Mouse (Mus musculus) embryo, embryonic 10.5 days (tissue): ENCODE data around the gene BC051142.

Experiments
- DNase-seq: peaks from one replicate; pipeline ENCODE4 v3.0.0-alpha.2; 2015; ENCODE audit warnings: low spot score

BC051142 gene

GRCm38 (mm10) chr17:34398711-34399393 is at the start of gene BC051142:
Gene BC051142, plus strand, starts transcription at chr17:34398820.
- peak; percentile 93 for DNase-seq

- peak; percentile 88 for DNase-seq
Measured at GRCm38 (mm10) chr17:34349429-34349828, 49.2 kb upstream of the BC051142 start.

- no peak for DNase-seq
Measured at GRCm38 (mm10) chr17:34354539-34354938, 44.1 kb upstream of the BC051142 start, which contains the start of gene Btnl2. Gene Btnl2, plus strand, starts transcription at chr17:34354822.

DNA sequence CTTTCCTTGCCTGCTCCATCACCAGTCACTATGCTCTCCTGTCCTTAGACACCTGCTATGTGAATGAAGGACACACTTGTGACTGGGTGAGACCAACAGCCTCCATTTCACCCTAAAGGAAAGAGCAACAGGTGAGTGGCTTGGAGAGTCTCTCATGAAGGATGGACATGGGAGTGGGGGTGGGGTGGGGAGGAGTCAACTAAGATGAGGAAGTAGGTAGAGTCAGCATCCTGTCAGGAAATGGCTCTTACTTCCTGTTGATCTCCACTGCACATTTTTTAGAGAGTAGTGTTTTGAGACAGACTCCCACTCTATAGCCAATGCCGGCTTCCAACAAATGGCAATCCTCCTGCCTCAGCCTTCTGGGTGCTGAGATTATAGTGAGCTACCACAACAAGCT is 43.7 kb upstream of the BC051142 start:
- DNase-seq, result no peak

DNA sequence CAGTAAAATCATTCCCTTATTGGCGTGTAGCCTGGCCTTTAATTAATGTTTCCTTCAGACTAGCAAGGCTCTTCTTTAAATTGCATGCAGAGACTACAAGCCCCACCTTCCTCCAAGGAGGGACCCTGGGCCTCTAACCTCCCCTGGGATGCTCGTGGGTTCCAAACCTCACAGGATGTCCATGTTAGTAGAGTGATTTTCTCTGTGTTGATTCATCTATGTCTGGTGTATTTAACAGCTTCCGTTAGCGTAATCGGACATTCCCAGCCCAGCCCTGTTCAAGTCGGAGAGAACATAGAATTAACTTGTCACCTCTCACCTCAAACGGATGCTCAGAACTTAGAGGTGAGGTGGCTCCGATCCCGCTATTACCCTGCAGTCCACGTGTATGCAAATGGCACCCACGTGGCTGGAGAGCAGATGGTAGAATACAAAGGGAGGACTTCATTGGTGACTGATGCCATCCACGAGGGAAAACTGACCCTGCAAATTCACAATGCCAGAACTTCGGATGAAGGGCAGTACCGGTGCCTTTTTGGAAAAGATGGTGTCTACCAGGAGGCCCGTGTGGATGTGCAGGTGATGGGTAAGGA is 35.6 kb upstream of the BC051142 start:
- DNase-seq, result no peak

DNA sequence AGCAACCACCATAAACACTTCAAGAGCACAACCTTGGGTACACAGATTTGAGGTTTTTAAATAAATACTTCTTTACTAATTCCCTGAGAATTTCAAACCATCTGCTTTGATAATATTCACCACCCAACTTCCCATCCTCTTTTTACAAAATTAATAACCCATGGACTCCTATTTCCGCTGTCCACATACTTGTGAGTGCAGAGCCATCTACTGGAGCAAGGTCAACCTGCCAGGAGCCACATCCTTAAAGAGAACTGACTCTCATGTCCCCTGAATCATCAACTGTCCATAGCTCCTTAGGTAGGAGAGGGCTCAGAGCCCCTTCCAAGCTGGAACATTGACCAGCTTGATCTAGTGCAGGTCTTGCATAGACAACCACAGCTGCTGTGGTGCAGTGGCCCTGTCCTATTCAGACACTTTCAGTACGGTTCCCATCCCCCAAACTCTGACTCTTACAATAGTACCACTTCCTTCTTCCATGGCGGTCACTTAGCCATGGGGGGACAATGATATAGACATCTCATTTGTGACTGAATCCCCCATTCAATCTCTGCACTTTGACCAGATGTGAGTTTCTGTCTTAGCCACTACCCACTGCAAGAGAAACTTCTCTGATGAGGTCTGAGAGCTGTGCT is 34.8 kb upstream of the BC051142 start:
- DNase-seq, result no peak

DNA sequence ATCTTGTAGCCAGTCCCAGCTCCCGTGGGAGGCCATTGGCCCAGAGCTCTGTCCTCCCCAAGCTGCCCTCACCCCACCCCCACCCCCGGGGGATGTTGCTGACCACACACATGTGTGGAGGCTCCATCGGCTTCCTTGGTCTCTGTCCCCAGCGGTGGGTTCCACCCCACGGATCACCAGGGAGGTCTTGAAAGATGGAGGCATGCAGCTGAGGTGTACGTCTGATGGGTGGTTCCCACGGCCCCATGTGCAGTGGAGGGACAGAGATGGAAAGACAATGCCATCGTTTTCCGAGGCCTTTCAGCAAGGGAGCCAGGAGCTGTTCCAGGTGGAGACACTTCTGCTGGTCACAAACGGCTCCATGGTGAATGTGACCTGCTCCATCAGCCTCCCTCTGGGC is 33.6 kb upstream of the BC051142 start:
- DNase-seq, result no peak

- no peak for DNase-seq
Measured at GRCm38 (mm10) chr17:34370563-34370962, 28.1 kb upstream of the BC051142 start.

DNA sequence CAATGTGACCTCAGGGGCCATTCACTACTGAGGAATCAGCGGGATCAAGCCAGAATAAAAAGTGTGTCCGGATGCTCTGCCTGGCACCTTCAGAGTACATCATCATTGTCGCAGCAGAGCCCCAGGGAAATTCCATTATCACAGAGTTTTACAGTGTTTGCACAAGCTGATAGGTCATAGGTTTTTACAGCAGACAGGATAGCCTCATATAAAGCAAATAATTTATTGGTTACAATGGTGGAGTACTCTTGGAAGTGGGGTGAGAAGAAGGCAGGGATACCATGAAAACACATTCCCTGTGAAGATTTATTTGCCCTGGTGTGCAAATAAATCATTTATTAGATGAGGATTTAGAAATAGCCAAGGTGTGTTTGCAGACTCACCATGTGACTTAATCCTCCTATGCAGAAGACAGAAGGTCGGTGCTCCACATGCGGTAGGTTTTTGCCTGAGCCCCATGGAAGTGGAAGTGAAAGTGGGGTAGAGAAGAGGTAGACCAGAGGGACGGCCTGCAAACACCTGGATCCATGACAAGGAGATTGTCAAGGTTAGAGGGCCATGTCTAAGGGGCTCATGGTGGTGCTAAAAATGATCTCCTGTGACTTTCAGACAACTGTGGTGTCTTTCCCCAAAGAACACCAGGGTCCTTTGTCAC is 25.4 kb upstream of the BC051142 start:
- DNase-seq, result no peak

GRCm38 (mm10) chr17:34376847-34377246 is 21.8 kb upstream of the BC051142 start, which contains the start of gene Btnl1:
Gene Btnl1, plus strand, starts transcription at chr17:34377132.
- no peak for DNase-seq

GRCm38 (mm10) chr17:34377450-34378209 is 21.0 kb upstream of the BC051142 start:
- no peak for DNase-seq

- no peak for DNase-seq
Measured at GRCm38 (mm10) chr17:34378716-34379115, 19.9 kb upstream of the BC051142 start.

DNA sequence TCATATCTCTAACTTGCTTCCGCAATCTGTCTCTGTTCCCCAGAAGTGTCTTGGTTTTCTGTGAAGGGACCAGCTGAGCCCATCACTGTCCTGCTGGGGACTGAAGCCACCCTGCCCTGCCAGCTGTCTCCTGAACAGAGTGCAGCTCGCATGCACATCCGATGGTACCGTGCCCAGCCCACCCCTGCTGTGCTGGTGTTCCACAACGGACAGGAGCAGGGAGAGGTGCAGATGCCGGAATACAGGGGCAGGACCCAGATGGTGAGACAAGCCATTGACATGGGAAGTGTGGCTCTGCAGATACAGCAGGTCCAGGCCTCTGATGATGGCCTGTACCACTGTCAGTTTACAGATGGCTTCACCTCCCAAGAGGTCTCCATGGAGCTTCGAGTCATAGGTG is 19.2 kb upstream of the BC051142 start:
- no peak for DNase-seq

DNA sequence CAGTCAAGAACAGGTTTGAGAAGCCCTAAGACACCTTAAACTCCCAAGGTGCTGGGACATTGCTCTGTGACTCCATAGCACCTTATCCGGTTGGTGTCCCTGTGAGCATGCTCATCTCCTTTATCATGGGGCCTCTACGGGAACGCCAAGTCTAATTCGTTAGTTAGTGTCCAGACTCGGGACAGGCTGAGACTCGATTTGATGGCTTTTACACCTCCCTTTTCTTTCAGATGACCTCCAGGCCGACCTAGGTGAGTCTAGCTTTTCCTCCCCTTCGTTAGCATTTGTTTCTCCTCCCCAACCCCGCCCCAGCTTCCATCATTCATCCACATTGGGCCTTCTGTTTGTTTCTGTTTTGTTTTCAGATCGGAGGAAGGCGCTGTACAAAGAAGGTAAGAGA is 16.7 kb upstream of the BC051142 start:
- DNase-seq, result no peak

DNA sequence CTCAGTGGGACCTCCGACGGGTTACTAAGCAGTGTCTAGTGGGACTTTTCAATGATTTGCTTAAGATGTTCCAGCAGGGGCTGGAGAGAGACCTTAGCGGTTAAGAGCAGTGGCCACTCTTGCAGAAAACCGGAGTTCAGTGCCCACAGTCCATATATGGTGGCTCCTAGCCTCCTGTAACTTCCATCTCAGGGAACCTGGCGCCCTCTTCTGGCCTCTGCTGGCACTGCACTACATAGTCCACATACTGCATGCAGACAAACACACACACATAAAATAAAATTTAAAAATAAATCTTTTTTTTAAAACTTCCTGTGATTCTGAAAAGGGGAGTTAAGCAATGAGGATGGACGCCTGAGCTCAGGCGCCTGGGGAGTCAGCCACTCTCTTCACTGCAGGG is 15.4 kb upstream of the BC051142 start:
- no peak for DNase-seq

- DNase-seq, result no peak
Measured at GRCm38 (mm10) chr17:34384699-34385098, 13.9 kb upstream of the BC051142 start.

DNA sequence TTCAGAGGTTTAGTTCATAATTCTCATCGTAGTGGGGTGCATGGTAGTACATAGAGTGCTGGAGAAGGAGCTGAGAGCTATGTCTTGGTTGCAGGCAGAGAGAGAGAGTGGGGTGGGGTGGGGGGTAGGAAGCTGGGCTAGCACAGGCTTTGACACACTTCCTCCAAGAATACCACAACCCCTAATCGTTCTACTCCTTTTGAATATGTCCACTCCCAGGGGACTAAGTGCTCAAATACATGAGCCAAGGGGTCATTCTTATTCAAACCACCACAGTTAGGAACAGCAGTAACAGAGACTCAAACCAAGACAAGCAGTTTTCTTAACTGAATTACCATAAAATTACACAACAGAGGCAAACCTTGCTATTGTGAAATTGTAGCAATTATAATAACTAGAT is 12.0 kb upstream of the BC051142 start:
- no peak for DNase-seq

GRCm38 (mm10) chr17:34388513-34388912 is 10.1 kb upstream of the BC051142 start:
- DNase-seq, result peak; percentile 59

GRCm38 (mm10) chr17:34391507-34391906 is 7.1 kb upstream of the BC051142 start:
- no peak for DNase-seq

DNA sequence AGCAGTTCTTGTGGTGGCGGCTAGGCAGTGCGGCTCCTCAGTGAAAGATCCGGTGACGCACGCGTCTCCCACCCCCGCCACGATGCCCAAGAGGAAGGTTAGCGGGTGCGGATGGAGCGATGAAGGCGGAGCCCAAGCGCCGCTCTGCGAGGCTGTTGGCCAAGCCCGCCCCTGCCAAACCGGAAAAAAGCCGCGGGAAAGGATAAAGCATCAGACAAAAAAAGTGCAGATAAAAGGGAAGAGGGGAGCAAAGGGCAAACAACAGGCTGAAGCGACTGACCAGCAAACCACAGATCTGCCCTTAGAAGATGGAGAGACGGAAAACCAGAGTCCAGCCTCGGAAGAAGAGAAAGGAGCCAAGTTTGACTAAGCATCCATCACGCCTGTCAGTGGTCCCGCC is 6.3 kb upstream of the BC051142 start:
- peak; percentile 77 for DNase-seq

DNA sequence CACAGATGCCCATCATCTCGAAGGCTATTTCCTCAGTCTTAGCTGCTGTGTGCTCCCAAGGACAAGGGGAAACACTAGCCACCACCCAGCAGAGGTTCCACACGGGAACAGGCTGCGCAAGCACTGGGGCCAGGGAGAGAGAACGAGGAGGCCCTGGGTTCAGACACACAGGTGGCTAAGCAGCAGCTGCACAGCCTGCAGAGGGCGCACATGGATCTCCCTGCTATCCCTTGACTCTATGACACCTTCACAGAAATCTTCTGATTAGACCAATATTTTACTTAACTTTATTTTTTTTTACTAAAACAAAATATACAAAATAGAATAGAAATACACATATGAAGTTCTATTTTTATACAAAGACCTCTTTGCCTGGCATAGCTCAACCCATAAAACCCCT is 1.3 kb upstream of the BC051142 start:
- no peak for DNase-seq

DNA sequence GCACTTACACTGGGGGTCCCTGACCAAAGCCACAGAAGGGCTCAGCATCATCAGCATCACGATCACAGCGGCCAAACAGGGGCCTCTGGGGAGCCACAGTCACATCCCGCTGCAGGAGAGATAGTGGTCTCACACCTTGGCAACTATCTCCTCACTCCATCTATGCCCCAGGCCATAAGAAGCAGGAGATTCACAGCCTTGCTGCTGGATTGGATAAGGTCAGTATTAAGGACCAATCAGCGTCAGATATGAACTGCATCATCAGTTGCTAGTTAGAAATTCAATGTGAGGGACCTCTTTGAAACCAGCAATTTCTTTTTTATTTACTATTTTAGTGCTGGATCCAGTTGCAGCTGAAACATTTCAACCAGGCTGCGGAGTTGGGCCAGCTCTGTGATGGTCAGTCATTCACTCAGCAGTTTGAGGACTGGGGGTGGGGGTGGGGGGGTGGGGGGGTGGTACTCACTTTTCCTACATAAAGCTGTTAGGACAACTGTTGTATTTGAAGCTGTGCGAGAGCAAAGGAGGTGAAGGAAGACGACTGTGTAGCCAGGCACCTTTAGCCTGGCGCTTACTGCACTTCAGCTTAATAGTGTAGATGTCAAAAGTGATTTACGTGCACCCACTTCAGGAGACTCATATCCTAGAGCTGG is 436 bp upstream of the BC051142 start:
- peak; percentile 90 for DNase-seq
